Mouse (Mus musculus): ENCODE measurements around the gene Aup1. TPM values are rescaled to one million over a fixed set of nuclear protein-coding genes. Genes with fewer than 3 reads are reported as not detected.

Aup1 gene
- total RNA-seq (2023): 381 to 401 TPM (median 385 TPM) in 4 replicates

GRCm38 (mm10) chr6:83054074-83054851, at the start of gene Aup1:
Gene Aup1, plus strand, starts transcription at chr6:83054521.

DNA sequence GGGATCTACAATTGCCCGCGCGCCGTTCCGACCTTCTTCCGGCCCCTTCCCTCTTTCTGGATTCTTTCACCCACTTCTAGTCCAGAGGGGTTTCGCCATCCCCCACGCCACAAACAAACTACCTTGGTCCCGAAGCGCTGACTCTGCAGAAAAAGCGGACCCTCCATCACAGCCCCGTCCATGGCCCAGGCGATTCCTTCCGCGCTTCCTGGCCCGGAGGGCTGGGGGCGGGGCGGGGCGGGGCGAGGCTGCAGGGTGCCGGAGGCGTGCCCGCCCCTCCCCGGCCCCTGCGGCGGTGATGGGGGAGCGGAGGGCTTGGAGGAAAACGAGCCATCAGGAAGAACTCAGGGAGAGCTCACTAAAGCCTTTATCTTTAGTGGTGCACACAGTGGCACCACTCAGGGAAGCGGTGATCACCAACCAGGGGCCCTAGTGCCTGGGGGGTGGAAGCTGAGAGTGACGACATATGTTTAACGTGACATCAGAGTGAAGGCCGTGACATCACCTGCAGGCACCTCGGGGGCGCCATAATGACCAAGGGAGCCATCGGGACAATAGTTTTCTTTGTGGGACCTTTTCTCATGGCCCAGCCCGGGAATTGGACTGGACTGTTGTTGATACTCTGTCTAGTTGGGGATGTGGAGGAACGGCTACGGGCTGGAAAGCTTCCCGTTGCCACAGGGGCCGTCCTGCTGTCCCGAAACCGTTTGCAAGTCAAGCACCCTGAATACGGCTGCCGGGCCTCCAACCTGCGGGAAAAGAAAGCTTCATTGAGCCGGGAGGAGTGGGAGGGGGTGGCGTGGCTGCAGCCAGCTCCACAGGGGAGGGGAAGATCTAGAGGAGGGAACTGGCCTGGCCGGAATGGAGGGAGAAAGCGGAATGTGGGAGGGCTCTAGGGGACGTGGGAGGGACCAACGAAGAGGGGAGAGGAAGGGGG, 20.8 kb upstream of the Aup1 start, which contains the start of the genes Dok1 and Loxl3:
Gene Dok1, minus strand, starts transcription at position 223 of the 937 bp plus-strand sequence.
Gene Loxl3, plus strand, starts transcription at position 925 of the 937 bp plus-strand sequence.

GRCm38 (mm10) chr6:83054871-83055431, 630 bp downstream of the Aup1 start, which contains the start of gene Htra2:
Gene Htra2, minus strand, starts transcription at chr6:83055273.

GRCm38 (mm10) chr6:83057790-83058189, 3.5 kb downstream of the Aup1 start, which contains the start of gene Dqx1:
Gene Dqx1, plus strand, starts transcription at chr6:83057844.

DNA sequence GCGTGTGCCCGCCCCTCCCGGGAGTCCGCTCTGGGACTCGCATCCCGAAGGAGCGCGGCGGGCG, 15.8 kb downstream of the Aup1 start, which contains the start of gene Tlx2:
Gene Tlx2, minus strand, starts transcription at position 47 of the 64 bp plus-strand sequence.

GRCm38 (mm10) chr6:83077630-83078323, 23.5 kb downstream of the Aup1 start, which contains the start of gene Pcgf1:
Gene Pcgf1, plus strand, starts transcription at chr6:83077869.

DNA sequence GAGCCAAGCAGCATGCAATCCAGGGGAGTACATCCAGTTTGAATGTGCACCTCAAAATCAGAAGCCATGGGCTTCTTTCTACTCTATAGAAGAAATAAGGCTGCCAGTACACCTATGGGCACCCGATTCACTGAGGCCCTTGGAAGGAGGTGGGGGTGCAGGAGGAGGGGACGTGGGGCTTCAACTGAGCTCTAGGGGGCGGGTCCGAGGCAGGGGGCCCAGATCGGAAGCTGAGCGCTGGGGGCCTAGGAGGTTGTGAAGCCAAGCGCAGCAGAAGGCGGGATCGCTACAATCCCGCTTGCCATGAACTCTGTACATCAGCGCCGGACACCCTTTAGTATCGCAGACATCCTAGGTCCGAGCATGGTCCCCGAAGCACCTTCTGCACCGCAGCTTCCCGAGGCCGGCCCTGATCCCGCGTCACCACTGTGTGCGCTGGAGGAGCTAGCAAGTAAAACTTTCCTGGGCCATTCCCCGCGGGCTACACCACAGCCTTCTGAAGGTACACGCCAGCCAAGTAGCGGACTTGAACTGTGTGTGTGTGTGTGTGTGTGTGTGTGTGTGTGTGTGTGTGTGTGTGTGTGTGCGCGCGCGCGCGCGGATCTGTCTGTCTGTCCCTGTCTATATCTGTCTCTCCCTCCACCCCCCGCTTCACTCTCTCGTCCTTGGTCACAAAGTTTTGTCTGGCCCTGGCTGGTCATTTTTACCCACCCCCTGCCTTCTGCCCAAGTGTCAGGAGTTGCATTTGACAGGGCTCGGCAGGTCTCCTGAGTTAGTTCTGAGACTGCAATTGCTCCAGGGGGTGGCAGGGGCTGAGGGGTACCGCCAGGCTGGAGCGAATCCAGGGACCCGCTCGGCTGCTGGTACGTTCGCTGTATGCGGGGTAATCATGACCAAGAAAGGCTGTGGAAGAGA, 32.1 kb downstream of the Aup1 start, which contains the start of gene Lbx2:
Gene Lbx2, plus strand, starts transcription at position 247 of the 915 bp plus-strand sequence.

DNA sequence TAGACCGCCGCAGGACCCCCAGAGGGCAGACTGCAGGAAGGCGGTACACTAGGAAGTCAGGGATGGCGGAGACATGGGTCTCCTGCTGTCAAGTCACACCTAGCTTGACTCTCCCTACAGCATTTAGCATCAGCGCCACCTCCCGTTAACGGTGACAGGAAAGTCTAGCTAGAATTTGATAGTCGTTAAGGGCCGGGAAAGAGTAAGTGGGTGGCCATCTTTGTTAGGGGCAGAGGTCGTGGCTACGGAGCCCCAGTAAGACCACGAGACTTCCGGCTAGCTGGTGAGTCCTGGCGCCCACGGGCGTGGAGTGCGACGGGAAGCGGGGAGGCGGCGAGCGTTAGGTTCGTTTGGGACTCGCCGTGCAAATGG, 47.0 kb downstream of the Aup1 start, which contains the start of the genes Ccdc142 and Gm42688:
Gene Ccdc142, plus strand, starts transcription at position 286 of the 372 bp plus-strand sequence.
Gene Gm42688, plus strand, starts transcription at position 302 of the 372 bp plus-strand sequence.

Other genes starting within 250 kb of the Aup1 start
- gene Sema4f, start 114.8 kb upstream of the Aup1 start, total RNA-seq (2023): 0.28 to 1.8 TPM (median 0.59 TPM) in 4 replicates
- gene M1ap, start 107.6 kb upstream of the Aup1 start, total RNA-seq (2023): 2.1 to 4.3 TPM (median 3.0 TPM) in 4 replicates
- 29.3 to 32.3 TPM (median 32.0 TPM) in 4 replicates for gene Dok1, start 21.1 kb upstream of the Aup1 start, total RNA-seq (2023)
- 0.25 to 0.46 TPM in 2 of 4 replicates, not detected in the others for gene Loxl3, start 20.3 kb upstream of the Aup1 start, total RNA-seq (2023)
- gene Htra2, start 752 bp downstream of the Aup1 start, total RNA-seq (2023): 48.8 to 53.5 TPM (median 51.5 TPM) in 4 replicates
- 8.9 to 9.6 TPM (median 9.2 TPM) in 4 replicates for gene Dqx1, start 3.3 kb downstream of the Aup1 start, total RNA-seq (2023)
- not detected in 4 replicates for gene Tlx2, start 15.8 kb downstream of the Aup1 start, total RNA-seq (2023)
- 21.1 to 26.0 TPM (median 23.4 TPM) in 4 replicates for gene Pcgf1, start 23.3 kb downstream of the Aup1 start, total RNA-seq (2023)
- gene Lbx2, start 31.8 kb downstream of the Aup1 start, total RNA-seq (2023): not detected in 4 replicates
- gene Ccdc142, start 47.1 kb downstream of the Aup1 start, total RNA-seq (2023): 10.4 to 18.5 TPM (median 13.5 TPM) in 4 replicates
- gene Gm42688, start 47.1 kb downstream of the Aup1 start, total RNA-seq (2023): 11.7 to 14.2 TPM (median 12.4 TPM) in 4 replicates
- 23.0 to 35.3 TPM (median 27.6 TPM) in 4 replicates for gene Mrpl53, start 54.5 kb downstream of the Aup1 start, total RNA-seq (2023)
- 27.6 to 34.5 TPM (median 31.8 TPM) in 4 replicates for gene Mogs, start 61.0 kb downstream of the Aup1 start, total RNA-seq (2023)
- 35.5 to 52.3 TPM (median 39.5 TPM) in 4 replicates for gene Wbp1, start 67.0 kb downstream of the Aup1 start, total RNA-seq (2023)
- 28.0 to 34.1 TPM (median 31.1 TPM) in 4 replicates for gene Ino80b, start 70.9 kb downstream of the Aup1 start, total RNA-seq (2023)
- gene Rtkn, start 80.9 kb downstream of the Aup1 start, total RNA-seq (2023): not detected in 4 replicates
- gene Wdr54, start 101.9 kb downstream of the Aup1 start, total RNA-seq (2023): 0.56 to 0.60 TPM in 2 of 4 replicates, not detected in the others
- gene 1700003E16Rik, start 101.9 kb downstream of the Aup1 start, total RNA-seq (2023): not detected in 4 replicates
- 97.0 to 118 TPM (median 106 TPM) in 4 replicates for gene Dctn1, start 111.4 kb downstream of the Aup1 start, total RNA-seq (2023)
- not detected in 4 replicates for gene Slc4a5, start 165.3 kb downstream of the Aup1 start, total RNA-seq (2023)

Measured in B cell, adult 62 days (primary cell).